Mouse (Mus musculus): ENCODE results near the gene Sp140.
A peak's percentile ranks its signal among the peaks of the same experiment; 100 is the strongest.
"Not testable (repeated sequence)": the region's sequence is repeated elsewhere in the genome, so short reads cannot be mapped to it uniquely, and the experiment has no call there.

The Sp140 gene

DNA sequence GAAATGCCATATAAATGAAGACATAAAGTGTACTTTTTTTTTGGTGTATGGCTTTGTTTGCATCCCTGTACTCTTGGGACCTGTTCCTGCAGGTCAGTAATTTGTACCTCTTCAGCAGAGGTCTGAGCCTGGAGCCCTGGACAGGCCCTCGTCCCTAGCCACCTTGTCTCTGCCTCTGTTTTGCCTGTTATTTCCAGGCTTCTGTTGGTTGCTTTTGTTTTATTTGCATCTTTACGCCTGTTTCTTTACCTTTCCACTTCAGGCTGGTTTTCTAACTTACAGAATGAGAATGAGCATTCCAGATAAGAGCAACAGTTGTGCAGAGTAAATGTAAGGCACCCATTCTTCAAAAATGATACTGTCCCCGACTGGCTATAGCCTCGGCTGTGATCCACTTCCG, at the start of gene Sp140:
Sp140 (plus strand) TSS at position 301 of the 400 bp plus-strand sequence.
- DNase-seq: not testable (repeated sequence)

DNA sequence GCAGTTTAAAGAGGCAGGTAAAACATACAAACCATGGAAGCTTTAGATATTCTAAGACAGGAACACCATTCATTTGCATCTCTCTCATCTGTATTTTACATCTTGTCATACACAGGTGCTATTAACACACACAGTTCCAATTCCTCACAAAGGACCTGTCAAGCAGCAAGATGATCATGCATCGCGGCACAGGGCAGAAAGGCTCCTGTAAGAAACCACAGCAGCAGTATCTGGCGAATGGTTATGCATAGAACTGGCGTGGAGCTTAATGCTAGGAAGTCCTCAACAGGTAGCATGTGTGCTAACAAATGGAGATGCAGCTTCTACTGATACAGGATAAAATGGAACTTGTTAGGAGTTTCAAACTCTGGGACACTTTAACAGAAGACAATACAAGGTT, 44.9 kb upstream of the Sp140 start:
- DNase-seq: peak; percentile 10

DNA sequence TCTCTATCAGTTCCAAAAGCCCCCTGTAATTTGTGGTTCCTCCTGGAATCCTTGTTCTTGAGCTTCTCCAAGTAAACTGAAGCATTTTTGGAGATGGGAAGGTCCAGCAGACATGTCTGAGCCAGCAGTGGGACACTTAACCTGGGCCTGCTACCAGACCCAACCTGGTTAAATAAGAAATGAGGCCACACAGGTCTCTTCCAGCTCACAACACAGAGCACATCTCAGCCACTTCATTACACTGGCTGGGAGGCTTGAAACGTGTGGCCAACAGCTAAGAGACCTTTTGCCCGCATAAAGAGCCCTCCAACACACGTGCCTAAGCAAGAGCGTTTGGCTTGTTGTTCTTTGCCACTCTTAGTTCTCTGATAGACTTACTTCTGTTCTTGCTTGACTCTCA, 26.6 kb upstream of the Sp140 start:
- not testable (repeated sequence) for DNase-seq

DNA sequence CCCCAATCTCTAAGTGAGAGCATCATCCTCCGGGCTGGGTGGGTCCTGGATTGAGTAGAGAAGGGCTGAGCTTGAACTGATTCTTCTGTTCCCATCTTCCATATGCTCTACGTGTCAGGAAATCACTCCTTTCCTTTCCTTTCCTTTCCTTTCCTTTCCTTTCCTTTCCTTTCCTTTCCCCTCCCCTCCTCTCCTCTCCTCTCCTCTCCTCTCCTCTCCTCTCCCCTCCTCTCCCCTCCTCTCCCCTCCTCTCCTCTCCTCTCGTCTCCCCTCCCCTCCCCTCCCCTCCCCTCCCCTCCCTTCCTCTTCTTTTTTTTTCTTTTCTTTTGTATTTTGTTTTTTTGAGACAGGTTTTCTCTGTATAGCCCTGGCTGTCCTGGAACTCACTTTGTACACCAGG, 24.8 kb upstream of the Sp140 start, which contains the start of gene G530012D18Rik:
G530012D18Rik (plus strand) TSS at position 301 of the 400 bp plus-strand sequence.
- not testable (repeated sequence) for DNase-seq

DNA sequence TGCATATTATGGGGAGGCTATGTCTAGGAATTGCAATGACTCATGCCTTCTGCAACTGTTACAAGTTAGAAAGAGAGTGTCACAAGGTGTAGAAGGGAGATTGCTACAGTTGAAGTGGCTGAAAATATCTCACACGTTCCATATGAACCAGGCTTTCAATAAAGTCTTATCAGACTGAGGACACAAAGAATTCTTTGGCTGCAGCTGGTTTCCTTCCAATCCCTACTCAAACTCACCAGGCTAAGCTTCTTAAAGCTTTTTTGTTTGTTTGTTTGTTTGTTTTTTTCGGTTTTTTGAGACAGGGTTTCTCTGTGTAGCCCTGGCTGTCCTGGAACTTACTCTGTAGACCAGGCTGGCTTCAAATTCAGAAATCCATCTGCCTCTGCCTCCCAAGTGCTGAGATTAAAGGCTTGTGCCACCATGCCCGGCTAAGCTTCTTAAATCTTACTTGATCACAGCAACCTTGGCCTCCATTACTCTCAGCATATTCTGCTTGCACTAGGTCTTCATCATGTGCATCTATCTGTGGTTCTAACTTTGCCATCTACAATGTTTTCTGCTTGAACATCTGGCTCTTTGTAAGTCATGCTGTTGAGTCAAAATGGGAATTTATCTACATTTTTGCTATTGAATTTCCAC, 21.7 kb upstream of the Sp140 start:
- DNase-seq: not testable (repeated sequence)

DNA sequence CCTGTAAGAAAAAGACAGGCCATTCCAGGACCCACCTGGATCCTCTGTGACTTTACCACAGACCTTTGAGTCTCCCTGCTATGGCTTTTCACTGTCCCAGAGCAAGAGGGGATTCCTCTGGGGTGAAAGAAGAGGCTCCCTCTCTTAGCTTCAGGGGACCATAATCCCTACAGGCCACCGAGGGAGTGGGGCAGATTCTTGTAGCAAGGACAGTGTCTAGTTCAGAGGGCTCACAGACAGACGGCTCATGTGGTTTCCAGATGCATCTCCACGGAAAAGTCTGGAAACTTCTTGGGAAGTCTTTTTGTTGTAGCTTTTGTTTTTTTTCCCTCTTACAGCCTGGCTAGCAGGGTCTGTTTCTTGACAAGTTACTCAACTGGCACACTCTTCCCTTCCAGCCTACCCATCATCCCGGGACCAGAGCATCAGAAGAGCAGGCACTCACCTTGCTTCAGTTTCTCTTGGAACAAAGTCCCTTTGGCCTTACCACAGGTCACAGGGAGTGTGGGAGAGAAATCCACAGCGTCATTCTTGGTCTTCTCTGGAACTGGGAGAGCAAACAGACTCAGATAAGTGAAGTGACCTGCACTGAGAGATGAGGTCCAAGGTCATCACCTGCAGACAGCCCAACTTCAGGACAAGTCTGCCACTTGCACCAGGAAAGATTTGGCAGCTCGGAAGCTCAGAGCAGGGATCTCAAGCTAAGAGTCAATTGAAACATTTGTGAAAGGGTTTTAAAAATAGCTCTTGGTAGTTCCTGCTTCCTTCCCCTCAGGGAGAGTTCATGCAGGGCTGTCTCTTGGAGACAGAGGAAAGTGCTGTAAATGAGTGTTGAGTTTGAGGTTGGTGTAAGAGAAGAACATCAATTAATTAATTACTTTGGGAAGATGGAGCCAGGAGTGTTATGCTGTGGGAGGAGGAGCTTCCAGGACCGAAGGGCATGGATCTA, 20.7 kb upstream of the Sp140 start:
- DNase-seq: not testable (repeated sequence)

DNA sequence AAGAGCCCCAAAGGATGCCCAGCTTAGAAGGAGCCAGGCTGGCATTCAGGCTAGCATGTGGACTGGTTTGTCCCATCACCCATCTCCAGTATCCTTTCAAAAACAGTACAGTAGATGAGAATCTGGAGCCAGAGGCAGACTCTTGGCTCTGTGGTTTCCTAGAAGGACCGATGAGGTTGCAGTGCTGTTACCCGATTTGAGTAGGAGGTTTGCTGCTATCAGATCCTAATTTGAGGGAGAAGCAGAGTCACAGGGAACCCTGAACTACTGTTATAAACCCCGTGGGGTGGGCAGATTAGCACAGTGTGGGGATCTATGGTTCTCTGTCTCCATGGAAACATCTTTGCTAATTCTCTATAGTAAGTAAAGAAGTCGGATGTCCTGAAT, 20.0 kb upstream of the Sp140 start:
- DNase-seq: not testable (repeated sequence)

DNA sequence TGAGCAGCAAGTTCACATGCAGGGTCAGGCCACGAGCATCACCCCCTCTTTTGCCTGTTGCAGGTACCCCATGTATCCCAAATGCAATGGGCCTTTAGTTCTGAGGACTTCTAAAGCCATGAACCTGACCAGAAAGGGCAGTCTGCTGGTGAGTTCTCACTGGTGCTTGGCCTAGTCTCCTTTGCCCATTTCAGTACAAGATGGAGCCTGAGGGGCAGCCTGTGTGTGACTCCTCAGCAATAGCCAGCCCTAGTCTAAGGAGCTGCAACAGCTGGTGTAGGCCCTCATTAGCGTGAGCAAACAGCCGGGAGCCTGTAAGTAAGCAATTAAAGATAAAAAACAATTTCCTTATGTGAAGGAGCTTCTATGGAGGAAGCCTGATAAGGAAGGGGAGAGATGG, 19.6 kb upstream of the Sp140 start:
- DNase-seq: not testable (repeated sequence)

DNA sequence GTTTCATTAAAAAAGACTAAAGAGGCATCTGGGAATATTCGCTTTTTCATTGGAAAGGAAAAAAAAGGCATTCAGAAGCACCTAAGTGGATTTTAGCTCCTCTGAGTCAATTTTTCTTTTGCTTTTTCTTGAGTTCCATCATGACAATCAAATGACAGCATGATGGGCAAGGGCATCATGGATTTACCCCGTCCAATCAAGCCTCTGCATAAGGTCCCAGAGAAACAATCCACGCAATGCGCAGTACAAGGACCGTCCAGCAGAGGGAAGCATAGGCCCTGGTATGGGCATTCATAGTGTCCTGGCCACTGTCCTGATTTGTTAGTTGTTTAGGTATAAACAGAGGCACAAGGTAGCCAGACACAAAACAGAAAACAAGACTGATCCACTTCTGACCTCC, 18.7 kb upstream of the Sp140 start:
- DNase-seq: not testable (repeated sequence)

DNA sequence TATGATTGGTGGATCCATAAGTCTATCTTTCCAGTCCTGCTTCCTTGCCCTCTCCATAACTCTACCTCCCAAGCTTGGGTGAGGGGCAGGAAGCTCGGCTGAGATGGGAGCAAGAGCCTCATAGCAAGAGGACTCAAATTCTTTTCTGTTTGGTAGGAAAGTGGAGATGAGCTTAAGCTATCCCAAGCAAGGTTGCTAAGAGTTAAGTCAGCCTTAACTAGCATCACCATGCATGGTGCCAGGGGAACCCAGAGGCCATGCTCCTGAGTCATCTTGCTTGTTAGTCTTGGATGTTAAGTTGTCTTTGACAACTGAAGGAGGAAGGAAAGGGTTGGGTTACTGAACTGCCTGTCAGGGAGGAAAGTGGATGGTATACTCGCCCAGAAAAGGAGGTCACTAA, 11.5 kb upstream of the Sp140 start:
- DNase-seq: not testable (repeated sequence)

DNA sequence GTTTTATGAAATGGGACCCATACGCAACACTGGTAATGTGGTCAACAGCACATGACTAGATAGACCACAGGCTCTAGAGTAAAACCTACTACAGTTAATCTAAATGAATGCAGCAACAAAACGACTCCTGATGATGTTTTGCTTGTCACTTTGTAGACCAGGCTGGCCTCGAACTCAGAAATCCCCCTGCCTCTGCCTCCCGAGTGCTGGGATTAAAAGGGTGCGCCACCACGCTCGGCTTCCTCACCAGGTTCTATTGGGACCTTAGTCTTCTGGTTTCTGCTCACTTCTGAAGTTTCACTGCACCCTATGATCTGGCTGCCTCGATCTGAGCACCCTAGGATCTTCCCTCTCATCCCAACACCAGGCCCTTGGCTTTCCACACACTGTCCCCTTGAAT, 7.7 kb upstream of the Sp140 start:
- DNase-seq: not testable (repeated sequence)

DNA sequence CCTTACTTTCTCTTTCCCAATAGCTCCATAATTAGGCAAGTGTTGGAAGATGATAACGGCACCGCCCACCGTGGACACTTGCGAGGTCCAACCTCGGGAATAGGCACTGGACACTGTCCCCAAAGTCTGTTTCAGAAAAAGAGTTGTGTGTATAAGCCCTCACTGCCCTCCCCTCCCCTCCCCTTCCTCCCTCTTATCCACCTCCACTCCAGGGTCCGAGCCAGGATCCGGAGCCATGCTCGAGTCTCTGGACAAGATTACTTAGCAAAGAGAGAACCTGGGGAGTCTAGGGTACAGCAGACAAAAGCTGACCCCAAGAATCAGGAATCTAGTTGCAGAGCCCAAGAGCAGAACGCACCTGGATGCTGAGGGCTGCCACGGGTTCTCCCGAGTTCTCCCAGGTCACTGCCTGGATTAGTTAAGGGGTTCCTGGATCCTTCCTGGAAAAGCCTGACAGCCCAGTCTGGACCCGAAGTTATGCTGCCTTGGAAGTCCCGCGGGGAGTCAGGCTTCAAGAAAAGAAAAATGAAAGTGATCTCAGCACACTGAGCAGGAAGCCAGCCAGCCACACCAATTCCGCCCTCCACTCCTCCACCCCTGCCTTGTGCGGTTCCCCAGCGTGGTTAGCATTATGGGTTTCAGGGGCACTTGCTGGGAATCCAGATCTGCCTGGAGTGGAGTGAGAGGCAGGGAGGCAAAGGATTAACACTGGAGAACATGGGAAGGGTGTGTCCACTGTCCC, 1.7 kb upstream of the Sp140 start, which contains the start of gene Sp110:
Sp110 (minus strand) TSS at position 547 of the 742 bp plus-strand sequence.
- DNase-seq: peak; percentile 14

DNA sequence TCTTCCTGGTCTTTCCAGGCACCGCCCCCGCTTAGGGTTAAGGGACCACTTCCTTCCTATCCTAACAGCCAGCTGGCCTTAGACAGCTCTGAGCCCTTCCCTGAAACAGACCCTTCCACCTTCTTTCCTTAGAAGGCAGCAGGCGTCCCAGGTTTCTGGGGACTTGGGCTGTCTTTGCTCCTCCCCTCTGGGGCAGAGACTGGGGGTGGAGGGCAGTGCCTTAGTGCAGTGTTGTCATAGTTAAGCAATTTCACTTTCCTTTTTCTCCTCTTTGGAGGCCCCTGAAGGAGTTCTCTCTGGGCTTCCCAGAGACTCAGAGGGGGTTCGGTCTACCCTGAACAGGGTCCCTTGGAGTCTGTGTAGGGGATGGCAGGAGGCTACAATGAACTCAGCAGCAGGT, 616 bp downstream of the Sp140 start:
- peak; percentile 6 for DNase-seq

DNA sequence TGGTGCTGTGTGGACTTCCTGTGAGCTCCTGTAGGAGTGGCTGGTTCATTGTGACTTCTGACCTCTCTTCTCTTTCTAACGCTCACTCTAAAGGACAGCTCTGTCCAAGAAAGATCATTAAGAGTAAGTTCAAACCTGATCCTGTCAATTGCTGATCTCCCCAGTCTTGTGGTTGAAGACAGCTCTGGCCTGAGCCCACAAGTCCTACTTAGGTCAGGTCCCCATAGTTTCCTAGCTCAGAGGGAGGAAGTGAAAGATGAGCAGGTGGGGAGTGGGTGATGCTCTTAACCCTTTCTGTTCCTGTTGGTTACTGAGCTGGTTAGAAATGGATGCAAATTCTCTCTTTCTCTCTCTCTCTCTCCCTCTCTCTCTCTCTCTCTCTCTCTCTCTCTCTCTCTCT, 4.2 kb downstream of the Sp140 start:
- not testable (repeated sequence) for DNase-seq

DNA sequence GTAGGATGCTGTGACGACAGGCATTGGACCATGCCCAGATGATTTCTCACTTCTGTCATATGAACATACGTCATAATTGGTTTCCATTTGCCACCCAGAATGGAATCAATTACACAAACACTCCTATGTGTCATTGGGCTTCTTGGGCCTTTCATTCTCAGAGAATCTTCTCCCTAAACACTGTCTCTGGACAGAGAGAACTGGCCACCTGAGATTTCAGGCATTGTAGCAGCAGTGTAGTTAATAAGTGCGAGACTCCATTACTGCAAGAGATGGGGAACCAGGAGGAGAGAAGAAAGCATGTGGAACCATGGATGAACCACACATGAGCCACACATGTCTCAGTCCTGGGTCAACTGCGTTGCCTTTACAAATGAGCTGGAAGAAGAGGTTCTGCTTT, 8.2 kb downstream of the Sp140 start:
- DNase-seq: not testable (repeated sequence)

DNA sequence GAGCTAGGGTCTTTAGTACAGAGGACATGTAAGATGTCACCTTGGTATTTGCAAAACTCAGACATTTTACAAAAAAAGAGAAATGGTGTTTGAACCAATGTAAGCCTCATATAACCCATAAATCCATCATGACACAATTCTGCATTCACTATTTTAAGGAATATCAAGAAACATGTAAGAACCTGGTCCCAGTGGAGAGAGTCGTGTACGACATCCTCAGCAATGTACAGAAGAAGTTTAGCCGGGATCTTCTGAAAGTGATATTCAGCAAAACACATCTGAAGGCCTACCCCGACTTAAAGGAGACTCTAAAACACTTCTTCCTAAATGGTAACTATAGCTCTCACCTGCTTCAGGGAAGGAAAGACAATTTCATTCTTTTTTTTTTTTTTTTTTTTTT, 10.4 kb downstream of the Sp140 start:
- DNase-seq: not testable (repeated sequence)

DNA sequence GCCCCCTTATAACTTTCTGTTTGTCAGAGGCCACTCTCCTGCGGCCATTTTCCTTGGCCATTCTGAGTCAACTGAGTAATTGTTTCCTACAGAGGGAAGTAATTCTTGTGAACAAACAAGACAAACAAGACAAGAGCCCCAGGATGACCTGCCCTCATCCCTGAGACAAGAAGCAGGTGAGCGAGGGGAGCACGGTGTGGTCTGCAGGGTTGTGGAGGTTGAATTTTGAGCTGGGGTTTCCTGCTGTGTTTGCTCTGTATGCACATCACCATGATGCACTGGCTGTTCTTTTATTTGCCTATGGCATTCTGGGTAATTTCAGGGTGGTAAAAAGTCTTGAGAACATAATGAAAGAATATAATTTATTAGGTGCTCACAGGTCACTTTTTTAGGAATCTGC, 14.9 kb downstream of the Sp140 start:
- not testable (repeated sequence) for DNase-seq

DNA sequence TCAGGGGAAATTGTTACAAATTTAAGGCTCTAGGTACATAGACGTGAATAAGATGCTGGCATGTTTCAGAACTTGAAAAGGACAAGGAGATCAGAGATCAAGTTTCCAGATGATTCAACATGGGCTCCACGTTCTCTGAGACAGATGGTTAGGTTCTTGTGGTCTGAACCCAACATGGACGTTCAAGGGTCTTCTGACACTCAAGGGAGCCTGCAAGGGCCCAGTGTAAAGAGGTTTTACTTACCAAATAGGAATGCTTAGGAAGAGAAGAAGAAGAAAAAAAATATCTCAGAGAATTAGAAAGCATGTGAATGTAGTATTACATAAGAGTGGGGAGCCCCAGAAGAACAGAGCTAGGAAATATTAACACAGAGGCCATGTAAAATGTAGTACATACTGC, 15.6 kb downstream of the Sp140 start:
- DNase-seq: not testable (repeated sequence)

DNA sequence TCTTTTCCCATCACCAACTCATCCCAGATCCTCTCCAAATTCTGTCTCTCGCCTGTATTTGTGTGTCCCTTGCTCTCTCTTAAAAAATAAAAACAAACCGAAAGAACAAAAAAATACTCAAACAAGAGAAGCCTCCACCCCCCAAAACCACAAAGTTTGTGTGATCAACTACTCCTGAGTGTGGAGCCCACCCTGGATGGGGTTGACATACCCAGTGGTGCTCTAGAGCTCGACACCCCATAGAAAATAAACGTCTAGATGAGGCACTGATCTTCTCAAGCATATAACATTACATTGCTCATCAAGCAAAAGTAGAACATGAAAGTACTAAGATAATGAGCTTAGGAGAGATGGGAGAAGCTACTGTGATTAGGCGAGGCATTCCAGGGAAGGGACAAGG, 17.0 kb downstream of the Sp140 start:
- DNase-seq: not testable (repeated sequence)

DNA sequence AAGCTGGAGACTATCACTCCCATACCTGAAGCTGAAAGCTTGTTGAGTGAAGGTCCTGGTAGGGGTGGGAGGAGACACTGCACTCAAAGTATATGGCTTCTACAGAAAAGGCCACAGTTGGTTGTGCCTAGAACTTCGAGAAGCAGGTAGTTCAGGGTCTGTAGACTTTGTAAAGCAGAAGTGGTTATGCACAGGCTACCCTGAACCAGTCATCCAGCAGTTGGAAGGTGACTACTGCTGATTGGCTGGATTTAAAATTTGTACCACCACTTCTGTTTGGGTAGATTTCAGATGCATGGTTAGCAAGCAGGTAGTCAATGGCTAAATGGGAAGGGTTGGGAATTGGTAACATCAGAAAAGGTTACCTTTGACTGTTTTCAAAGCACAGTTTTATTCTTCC, 18.5 kb downstream of the Sp140 start:
- DNase-seq: not testable (repeated sequence)

DNA sequence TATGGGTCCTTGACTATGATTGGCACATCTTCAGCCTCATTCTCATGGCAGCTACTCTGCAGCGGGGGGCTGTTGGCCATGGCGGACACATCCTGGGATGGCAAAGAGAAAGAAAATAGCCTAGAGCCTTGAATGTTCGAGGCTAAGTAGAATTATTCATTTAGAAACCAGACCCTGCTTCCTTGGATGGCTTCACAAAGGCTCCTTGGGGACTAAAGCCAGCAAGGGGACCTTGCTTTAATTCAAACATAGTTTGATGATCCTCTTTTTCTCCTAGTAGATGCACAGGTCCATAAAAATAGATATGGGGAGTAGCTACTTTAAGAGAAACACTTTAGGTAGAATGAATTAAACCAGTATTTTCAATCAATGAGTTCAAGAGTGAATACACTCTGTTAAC, 36.8 kb downstream of the Sp140 start:
- not testable (repeated sequence) for DNase-seq

DNA sequence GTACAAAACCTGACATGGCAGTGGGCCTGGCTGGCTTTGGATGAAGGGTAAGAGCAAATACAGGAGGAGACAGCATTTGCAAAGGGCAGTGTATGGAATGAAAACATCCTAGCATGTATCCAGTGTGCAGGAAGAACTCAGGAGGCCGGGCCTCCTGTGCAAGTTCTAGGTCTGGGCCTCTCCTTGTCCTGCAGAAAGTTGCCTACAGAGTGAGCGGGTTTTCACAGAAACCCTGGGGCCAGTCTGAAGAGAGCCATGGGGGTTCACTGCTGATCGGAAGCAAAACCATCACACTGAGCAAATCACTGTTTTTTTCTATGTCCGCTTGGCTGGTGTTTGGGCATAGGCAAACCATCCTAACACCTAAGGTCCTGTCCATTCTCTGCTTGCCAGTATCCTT, 38.0 kb downstream of the Sp140 start:
- DNase-seq: not testable (repeated sequence)

DNA sequence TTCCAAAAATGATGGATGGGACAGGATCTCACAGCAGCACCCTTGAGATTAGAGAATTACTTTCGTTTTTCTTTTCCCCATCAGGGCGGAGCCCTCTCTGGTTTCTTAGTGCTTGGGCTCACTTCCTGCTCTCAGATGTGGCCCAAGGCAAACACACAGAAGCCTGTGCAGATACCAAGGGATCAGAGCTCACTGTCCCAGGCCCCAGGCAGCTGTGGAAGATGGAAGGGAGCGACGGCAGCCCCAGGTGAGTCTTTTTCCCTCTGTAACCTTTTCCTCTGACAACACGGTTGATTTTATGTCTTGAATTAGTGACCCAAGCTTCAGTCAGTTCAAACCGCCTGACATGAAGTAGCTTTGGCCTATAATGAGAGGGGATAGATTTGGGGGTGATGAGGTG, 49.7 kb downstream of the Sp140 start, which contains the start of gene Sp100:
Sp100 (plus strand) TSS at position 108 of the 400 bp plus-strand sequence.
- DNase-seq: peak; percentile 31
